Mouse (Mus musculus): ENCODE measurements at regions not wholly inside any gene's neighbourhood (a gene's known extent, or its start where the extent isn't known, plus 50 kb on each side); places are given as distances from the start of the nearest gene placed in this dataset.
A peak's percentile ranks its signal among the peaks of the same experiment; 100 is the strongest.

DNA sequence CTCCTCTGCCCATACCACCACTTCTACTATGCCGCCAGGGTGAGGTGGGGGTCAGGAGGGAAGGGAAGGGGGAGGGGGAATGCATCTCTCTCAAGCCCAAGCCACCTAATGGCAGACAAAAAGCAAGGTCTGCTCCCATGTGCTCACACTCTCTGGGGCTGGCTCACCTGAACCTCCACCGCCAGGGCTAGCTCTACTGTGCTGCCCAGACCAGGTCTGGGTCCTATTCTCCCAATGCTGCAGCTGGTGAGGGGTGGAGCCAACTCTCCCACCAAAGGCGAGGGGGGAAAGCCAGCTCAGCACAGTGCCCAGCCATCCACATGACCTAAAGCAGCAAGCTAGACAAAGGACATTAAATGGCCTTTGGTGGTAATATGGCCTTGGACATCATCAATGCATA is 158.6 kb downstream of the Chic2 start:
- DNase-seq (ENCODE audit: low read depth, low spot score) = no peak

DNA sequence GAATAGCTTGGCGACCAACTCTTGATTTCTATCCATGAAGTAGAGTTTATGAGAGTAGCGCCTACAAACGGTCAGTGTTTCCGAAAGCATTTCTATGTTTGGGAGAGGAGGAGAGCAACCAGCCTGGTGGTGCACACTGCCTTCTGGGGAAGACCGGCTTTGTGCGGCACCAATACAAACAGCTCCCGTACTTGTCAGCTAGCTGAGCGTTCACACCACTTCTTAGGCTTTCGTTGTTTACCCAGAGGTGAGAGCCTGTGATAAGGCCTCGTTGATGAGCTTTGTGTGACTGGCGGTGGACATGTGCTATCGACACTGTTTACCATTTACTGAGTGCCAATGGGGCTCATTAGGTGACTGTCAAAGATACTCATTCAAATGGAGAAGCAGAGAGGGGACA is 162.0 kb downstream of the Chic2 start:
- DNase-seq (ENCODE audit: low read depth, low spot score) = no peak

DNA sequence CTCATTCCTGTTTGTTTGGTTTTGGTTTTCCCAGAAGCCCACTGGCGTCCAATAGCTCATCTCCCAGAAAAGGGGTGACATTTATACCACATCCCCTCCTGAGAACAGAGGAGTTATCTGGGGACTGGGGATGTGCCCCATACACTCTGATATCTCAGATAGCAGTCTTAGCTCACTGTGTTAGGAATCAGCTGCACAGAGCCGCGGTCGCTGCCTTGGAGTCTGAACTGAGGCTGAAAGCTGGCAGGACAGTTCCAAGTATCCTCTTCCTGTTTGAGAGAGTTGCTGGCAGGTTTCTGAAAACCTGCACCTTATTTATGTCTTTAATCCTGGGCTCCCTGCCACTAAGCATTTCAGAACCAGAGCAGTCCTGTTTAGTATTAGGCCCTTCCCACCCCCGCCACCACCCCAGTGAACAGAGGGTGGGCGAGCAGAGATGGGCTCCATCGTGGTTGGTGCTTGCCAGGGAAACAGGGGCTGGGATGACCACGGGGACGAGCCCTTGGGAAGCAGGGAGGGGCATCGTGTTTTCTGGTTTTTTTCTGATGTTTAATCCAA is 163.8 kb downstream of the Chic2 start:
- no peak for DNase-seq (ENCODE audit: low read depth, low spot score)

DNA sequence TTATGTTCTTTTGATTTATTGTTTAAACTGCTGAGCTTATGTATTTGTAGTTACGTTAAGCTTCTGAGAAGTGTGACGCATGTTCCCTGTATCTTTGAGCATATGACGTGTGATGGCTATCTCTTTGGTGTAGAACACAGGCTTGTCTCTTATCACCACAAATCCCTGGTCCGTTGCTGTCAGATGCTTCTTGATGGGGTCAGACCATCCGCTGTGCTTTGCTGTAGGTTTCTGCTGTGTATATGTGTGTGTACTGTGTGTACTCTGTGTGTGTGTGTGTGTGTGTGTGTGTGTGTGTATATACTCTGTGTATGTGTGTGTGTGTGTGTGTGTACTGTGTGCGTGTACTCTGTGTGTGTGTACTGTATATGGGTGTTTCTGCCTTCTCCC is 164.5 kb downstream of the Chic2 start:
- DNase-seq (ENCODE audit: low read depth, low spot score) = no peak

DNA sequence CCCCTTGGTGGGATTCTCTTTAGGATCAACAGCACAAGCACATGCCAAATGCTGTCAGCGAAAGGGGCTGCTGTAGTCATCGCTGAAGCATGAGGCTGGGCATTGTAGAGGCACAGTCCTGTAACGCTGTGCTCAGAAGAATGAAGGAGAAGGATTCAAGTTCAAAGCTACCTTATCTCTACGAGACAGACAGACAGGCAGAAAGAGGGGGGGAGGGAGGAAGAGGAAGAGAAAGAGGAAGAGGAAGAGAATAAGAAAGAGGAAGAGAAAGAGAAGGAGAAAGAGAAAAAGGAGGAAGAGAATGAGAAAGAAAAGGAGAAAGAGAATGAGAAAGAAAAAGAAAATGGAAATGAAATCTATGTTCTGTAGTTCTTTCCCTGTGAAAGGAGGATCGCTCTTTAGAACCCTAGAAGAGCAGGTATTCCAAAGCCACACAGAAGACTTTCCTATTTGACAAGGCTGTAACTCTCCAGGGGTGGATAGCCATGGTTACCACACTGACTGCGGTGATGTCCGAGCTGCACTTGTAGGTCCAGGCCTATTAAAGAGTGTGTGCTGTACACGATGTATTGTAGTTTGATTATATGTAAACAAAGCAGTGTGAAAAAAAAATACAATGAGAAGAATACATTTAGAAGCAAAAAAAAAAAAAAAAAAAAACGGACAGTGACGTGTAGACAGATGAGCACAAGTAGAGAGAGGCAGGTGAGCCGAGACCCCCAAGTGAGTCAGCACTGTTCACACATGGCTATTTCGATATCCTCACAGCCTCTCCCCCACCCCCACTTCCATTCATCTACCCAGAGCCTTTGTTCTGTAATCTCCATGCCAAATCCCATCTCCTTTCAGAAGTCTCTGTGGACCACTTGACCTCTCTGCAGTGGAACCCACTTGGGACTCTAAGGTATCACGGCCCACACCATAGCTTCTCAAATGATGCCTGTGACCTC is 165.2 kb downstream of the Chic2 start:
- DNase-seq (ENCODE audit: low read depth, low spot score) = no peak

DNA sequence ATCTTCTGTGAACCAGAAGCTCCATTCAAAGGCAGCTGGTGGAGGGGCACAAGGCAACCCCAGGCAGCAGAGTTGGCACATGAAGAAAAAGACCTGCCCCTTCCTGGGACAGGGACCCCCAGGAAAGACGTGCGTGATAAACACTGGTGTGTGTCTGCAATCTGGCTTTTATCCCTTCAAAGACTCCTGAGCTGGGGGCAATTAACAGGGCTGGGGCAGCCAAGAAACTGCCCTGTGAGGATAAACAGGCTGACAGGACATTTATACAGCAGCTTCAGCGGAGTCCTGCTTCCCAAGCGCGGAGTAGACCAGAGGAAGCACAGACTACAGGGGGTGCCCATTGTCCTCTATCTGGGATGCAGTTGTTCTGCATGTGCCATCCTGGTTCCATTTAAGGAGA is 167.0 kb downstream of the Chic2 start:
- DNase-seq (ENCODE audit: low read depth, low spot score) = no peak

DNA sequence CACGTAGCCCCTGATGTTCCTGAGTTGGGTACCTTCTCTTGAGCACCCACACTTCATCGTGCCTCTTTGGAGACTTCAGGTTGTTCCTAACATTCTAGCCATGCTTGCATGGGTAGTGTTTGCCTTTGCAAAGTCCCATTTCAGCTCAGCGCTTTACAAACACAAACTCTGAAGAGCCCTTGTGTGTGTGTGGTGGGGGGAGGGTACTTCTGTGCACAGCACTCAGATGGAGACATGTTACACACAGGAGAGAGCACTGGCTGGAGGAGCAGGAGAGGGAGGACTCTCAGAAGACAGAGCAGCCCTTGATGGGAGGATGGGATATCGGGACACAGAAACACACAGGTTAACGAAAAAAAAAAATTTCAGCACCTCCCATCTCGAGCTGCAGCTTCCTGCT is 167.4 kb downstream of the Chic2 start:
- no peak for DNase-seq (ENCODE audit: low read depth, low spot score)

DNA sequence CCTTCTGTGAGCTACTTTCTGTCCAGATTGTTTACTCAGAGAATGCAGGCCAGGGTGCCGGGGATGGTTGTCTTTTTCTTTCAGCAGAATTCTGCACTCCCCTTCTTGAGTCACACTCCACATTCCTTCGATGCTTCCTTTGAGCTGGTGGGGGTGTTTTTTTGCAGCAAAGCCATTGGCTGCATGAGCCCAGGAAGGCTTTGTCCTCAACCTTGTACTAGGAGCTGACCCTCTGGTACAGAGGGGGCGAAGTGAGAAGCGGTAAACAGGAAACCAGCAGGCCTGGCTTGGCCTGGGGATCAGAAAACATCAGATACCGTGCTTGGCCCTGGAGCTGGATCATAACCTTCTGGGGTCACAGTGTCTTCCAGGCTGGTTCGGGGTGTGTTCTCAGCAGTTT is 169.9 kb downstream of the Chic2 start:
- no peak for DNase-seq (ENCODE audit: low read depth, low spot score)

DNA sequence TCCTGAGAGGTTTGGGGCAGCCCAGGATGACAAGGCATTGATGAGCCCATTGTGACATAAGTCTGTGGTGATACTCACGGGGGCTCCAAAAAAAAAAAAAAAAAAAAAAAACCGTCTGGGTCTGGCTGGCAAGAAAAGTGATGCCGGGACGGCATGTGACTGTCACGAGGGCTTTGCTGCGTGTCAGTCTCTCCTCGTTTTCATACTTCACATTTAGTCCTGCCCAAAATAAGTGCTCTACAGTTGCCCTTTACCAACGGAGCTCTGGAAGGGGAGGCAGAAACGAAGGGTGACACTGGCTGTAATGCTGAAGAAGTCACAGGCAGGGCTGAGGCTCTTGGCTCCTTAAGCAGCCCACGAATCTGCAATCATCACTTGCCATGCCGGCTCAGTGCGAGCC is 167.9 kb upstream of the Lnx1 start:
- DNase-seq (ENCODE audit: low read depth, low spot score) = no peak

DNA sequence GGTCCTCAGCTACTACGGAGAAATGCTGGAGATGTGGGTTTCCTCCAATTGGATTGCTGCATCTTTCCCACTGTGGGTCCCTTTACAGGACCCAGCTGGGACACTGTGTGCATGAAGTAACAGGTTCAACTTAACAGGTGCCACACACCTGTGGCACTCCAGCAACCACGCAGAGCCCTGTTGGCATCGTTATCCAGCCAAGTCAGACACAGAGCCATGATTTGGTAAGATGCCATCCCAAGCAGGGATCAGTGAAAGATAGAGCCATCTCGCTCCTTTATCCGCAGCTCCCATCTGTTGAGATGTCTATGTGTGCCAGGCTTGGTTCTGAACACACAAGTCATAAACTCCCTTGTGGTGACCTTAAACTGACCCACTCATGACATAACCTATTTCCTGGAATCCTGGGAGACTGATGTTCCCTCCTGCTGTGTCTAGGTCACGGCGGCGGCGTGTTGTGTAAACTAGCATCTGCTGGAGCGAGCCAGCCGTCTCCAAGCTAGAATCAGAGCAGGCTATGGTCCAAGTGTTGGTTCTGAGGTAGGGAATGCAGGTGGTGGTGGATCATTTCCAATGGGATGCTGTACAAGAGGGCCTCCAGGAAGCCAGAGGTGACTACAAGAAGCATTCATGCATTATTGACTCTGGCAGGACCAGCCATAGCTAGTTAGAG is 164.5 kb upstream of the Lnx1 start:
- peak; percentile 18 for DNase-seq (ENCODE audit: low read depth, low spot score)

DNA sequence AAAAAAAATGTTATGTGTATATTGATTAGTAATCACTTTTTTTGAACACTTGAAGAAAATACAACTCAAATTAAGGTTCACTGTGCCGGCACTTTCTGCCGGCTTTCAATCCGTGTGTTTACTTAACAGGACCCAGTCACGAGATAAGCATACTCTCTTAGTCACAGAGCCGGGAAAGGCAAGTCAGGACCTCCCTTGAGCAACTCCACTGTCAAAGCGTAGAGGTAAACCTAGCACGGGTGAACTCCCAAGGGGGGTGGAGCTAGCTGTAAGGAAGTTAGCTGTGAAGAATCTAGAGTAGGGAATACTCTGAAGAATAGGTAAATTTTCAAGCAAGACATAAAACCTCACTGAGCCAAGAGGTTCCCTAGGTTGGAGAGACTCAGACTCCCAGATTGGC is 164.0 kb upstream of the Lnx1 start:
- DNase-seq (ENCODE audit: low read depth, low spot score) = no peak

DNA sequence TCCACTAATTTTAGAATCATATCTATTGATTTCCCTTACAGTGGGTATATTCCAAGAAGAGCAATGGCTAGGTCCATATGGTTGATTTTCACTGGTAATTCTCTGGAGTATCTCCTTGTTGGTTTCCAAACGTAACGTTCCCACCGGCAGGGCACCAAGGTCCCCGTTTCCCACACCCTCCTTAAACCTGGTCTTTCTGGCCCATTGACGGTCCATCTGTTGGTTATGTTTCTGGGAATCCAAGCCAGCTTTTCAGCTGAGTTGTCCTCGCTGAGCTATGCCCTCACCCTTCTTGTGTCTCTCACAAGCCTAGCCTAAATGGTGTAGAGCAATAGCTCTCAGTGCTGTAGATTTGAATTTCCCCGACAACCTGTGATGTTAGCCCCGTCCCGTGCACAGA is 162.7 kb upstream of the Lnx1 start:
- DNase-seq (ENCODE audit: low read depth, low spot score) = no peak

DNA sequence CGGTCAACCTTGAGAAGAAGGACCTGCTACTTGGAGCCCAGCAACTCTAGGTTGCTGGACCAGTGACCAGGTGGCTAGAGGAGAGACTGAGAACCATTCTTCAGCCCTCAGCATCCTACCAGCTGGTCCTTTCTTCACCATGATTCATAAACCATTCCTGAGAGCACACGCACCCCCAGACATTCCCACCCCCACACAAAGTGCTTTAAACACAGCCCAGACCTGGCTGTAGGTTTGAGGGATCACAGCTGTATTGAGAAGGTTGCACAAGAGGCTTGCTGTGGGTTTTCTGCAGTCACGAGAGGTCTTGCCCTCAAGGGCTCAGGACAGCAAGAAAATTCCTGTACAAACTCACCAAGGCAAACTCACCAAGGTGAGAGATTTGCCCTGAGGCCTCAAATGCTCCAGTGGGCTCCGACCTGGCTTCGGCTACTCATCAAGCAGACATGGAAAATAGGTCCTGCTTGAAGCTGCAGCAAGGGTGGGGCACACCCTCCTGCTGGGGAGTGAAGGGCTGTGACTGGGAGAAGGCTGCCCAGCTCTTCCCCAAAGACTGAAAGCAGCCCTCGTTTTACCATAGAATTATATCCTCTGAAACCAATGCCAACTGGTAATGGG is 161.9 kb upstream of the Lnx1 start:
- peak; percentile 46 for DNase-seq (ENCODE audit: low read depth, low spot score)

DNA sequence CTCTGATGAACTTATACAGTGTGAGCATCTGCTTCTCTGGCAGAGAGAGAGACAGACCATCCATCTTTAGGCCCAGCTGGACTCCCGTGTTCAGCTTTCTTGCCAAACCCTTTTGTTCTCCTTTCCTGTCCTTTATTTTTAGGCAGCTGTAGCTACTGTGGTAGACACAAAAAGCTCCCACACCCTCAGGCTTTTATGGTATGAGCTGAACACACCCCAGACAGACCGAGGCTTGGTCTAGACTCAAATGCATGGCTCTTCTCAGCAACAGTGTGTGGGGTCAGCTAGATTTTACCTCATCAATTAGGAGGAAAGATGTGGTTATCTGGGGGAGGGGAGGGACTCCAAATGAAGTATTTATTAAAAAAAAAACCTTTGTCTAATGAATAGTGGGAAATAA is 158.6 kb upstream of the Lnx1 start:
- no peak for DNase-seq (ENCODE audit: low read depth, low spot score)

DNA sequence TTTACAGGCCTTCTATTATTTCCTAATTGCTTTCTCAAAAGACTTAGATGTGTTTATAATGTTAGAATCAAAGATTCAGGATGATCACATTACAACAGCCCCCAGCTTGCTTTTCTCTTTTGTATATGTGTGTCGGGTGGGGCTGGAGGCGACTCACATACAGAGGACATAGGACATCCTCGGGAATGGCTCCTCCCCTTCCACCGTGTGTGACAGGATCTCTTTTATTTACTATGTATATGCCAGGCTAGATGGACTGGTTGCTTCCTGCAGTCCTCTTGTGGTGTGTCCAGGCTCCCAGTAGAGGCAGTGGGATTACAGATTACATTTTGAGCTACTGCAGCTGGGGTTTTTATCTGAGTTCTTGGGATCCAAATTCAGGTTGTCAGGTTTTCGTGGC is 155.1 kb upstream of the Lnx1 start:
- no peak for DNase-seq (ENCODE audit: low read depth, low spot score)

DNA sequence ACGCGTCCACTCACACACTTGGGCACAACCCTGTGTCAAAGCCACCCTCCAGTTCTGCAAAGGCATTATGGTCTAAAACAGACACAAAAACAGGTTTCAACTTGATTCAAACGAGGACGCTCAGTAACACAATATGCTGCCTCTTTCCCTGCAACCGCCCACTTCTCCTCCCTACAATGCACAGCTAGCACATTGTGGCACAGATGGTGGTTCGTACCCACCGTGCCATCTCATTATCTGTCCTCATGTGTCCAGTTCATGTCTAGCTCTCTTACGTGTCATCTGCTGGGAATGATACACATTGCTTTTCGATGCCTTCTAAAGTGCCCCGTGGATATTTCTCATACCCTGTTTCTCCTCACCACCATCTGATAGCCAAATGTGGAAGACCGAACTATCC is 154.4 kb upstream of the Lnx1 start:
- no peak for DNase-seq (ENCODE audit: low read depth, low spot score)

DNA sequence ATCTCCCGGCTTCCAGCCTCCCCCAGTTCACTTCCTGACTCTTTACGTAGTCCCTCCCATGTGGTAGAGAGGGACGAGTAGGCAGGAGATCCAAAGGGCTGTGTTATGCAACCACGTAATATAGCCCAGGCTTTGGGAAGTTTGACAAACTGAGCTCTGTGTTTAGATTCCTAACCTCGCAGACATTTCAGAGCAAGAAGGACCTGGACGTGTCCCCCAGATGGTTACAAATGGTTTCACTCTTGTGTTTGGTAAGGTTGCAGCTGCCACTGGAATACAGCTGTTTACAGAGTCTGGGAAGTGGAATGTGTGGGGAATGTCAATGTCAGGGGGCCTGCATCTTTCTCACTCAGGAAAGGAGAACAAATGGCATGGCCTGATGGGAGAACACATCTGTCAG is 145.1 kb upstream of the Lnx1 start:
- DNase-seq (ENCODE audit: low read depth, low spot score) = no peak

DNA sequence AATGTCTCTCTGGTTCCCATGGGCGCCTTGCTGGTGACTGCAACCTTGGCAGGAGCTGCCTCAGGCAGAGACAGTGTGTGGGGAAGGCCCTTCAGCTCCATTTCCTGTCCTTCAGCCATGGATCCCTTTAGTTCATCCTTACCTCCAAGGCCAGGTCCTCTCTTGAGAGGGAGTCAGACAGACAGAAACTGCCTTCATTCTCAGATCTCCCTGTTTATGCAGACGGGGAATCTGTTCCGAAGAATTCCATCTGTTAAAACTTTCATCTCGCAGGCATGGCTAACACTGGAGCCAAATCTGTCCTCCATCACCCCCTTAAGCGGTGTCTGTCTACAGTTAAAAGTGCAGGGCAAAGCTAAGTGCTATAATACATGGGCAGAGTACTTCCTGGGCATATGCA is 144.0 kb upstream of the Lnx1 start:
- no peak for DNase-seq (ENCODE audit: low read depth, low spot score)

DNA sequence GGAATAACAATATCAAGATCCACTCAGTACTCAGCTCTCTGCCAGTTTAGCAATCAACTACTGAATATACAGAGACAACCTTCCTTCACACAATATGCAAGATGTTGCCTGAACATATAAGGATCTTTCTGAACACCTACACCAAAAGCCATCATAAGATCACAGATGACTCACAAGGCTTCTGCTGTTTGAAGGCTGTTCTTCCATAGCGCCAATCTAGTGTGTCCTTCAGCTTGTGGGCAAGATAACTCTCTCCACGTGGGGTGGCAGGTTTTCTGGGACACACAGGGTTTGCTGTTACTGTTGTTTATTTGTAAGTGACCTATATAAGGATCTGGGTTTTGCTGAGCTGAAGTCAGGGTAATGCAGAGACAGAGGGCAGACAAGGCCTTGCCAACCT is 131.7 kb upstream of the Lnx1 start:
- DNase-seq (ENCODE audit: low read depth, low spot score) = no peak

DNA sequence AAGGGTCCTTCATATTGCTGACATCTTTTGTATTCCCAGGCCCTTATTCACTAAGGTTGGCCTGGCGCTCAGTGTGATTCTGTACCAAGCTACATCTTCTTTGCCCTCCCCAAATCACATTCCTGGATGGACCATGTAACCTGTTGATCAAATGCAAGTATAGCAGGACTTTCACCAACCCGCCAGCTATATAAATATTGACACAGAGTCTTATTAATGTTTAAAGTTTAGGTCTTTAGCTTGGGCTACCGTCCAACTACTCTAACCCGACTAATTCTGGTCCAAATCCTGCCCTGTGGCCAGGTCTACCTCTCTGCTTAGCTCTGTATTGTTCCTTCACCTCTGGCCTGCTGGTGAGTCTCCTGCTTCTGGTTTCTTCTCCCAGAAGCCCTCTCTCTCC is 131.2 kb upstream of the Lnx1 start:
- no peak for DNase-seq (ENCODE audit: low read depth, low spot score)

DNA sequence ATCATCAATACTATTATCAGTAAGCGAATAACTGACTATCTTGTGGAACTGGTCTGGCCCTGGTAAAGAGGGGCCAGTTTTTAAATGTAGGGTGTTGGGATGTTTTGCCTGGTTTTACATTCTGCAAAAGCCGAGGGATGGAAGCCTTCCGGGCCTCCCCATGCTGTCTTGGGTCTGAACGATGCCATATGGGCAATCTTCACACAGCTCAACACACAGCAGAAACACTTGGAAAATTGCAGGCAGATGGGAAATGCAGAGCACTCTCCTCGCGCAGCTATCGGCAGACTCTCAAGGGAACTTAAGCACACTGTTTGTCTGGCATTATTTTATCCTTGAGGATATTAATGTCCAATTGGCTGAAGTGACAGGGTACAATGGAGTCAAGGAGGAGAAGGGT is 129.3 kb upstream of the Lnx1 start:
- no peak for DNase-seq (ENCODE audit: low read depth, low spot score)

DNA sequence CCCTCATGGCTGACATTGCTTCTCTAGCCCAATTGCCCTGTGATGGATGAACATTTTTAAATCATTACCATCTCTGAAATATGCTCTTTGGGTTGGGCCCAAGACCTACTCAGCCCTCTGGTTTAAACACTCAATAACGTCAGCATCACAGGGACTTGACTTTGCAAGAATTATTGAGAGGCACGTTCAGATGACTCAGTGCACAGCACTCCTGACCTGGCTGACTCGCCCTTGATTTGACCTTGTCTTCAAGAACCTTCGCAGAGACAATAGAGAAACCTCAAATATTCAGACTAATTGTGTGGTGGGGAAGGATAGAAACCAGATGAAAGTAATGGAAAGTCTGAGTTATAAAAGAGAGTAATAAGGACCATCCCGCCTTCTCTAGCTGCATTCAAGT is 127.9 kb upstream of the Lnx1 start:
- DNase-seq (ENCODE audit: low read depth, low spot score) = peak; percentile 17

DNA sequence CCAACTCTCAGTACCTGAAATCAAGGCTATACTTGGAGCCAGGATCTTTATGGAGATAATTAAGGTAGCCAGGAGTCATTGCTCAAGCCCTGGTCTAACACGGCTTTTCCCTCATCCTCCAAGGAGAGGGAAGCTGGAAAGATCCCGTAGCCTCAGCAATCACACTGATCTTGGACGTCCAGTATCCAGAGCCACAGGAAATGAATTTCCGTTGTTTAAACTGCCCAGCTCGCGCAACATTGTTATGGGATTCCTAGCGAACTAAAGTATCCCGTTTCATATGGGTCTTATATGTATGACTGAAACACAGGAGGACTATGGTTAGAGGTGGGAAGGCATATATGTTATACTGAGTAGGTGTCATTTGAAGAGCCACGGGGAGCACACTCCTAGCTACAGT is 126.3 kb upstream of the Lnx1 start:
- DNase-seq (ENCODE audit: low read depth, low spot score) = no peak
